ENCODE assay signal across 20 mouse cellular contexts in genomic region chr17:80796790-80797189, GRCm38 (mm10).
DNase-seq lines count a peak whose midpoint lies in the region; ATAC-seq and TF ChIP-seq lines count a peak whose summit lies in the region.
"Had no signal": no experiment of that assay in that cellular context is flagged by ENCODE, and none has a peak within 500 bp of the region (broad histone marks: within the 10 kb centered on the region; RNA-seq: fewer than 3 reads in every experiment).

No protein-coding gene starts in this region.

- no peak overlapping the region for H3K27ac ChIP-seq in cerebellum, adult 2 months (ENCODE audit: insufficient read depth, low read length)
- H3K27ac ChIP-seq in forebrain, embryonic 12.5 days = no peak overlapping the region
- H3K27ac ChIP-seq in heart, embryonic 11.5 days (ENCODE audit: low read depth, low read length) = no peak overlapping the region
- H3K27ac ChIP-seq: embryonic facial prominence, embryonic 12.5 days; forebrain, embryonic 13.5 days; hindbrain, embryonic 13.5 days; neural tube, embryonic 15.5 days had no signal

- H3K9ac ChIP-seq in forebrain, embryonic 12.5 days = no peak overlapping the region
- no peak overlapping the region for H3K9ac ChIP-seq in heart, embryonic 11.5 days (ENCODE audit: low read depth, low read length)
- H3K9ac ChIP-seq: embryonic facial prominence, embryonic 12.5 days; forebrain, embryonic 13.5 days; heart, embryonic 12.5 days; hindbrain, embryonic 13.5 days; neural tube, embryonic 15.5 days had no signal

- no peak overlapping the region for H3K4me2 ChIP-seq in forebrain, embryonic 12.5 days
- no peak overlapping the region for H3K4me2 ChIP-seq in heart, embryonic 11.5 days
- H3K4me2 ChIP-seq: embryonic facial prominence, embryonic 12.5 days; forebrain, embryonic 13.5 days; heart, embryonic 12.5 days; hindbrain, embryonic 13.5 days; midbrain, embryonic 11.5 days; neural tube, embryonic 15.5 days had no signal

- peaks cover 13% of the 10 kb centered on the region; the same call in 1 of the 2 replicates for H3K4me1 ChIP-seq in cerebellum, adult 2 months (ENCODE audit: control insufficient read depth, insufficient read depth, low read length)
- H3K4me1 ChIP-seq in forebrain, embryonic 12.5 days = peaks cover 7% of the 10 kb centered on the region
- peaks cover 5% of the 10 kb centered on the region for H3K4me1 ChIP-seq in heart, embryonic 11.5 days (ENCODE audit: control insufficient read depth, insufficient read depth, low read length)

- TF ChIP-seq POLR2A in cerebellum, adult 2 months (IDR thresholded peaks at IDR 0.05; ENCODE audit: borderline replicate concordance, insufficient read depth, low read length) = no peak

- H3K36me3 ChIP-seq in forebrain, embryonic 12.5 days (replicated peaks) = no peaks in the 10 kb centered on the region
- H3K36me3 ChIP-seq in heart, embryonic 11.5 days (ENCODE audit: control insufficient read depth, insufficient read depth, low read length) = no peaks in the 10 kb centered on the region
- H3K36me3 ChIP-seq: embryonic facial prominence, embryonic 12.5 days; heart, embryonic 12.5 days; hindbrain, embryonic 13.5 days; neural tube, embryonic 15.5 days had no signal

- H3K4me3 ChIP-seq in cerebellum, adult 2 months (replicated peaks; ENCODE audit: insufficient read depth, low read depth, low read length) = no peak overlapping the region
- no peak overlapping the region for H3K4me3 ChIP-seq in forebrain, embryonic 12.5 days (replicated peaks)
- no peak overlapping the region for H3K4me3 ChIP-seq in heart, embryonic 11.5 days (ENCODE audit: low read depth, low read length)
- H3K4me3 ChIP-seq: embryonic facial prominence, embryonic 12.5 days; erythroblast, embryonic 14.5 days; forebrain, embryonic 13.5 days; heart, embryonic 12.5 days; hindbrain, embryonic 13.5 days; neural tube, embryonic 15.5 days had no signal

- TF ChIP-seq CTCF in cerebellum, adult 2 months (IDR thresholded peaks at IDR 0.05; ENCODE audit: borderline replicate concordance, insufficient read depth, low read depth, low read length) = no peak

- peak; percentile 15 for DNase-seq in gastrocnemius, postnatal 10 days
- DNase-seq in gastrocnemius, postnatal 4 days (ENCODE audit: low spot score in 2 of 2) = no peak
- peak; percentile 80 for DNase-seq in Muller cell, postnatal 12 days (ENCODE audit: inconsistent ontology term)
- peak; percentile 67 to 78 for DNase-seq in cerebellum, adult 2 months
- DNase-seq in cerebellum, postnatal 25 days = peak; percentile 66 to 72
- DNase-seq in thymus, postnatal 4 days = no peak
- DNase-seq: heart, postnatal 10 days; kidney, adult 11 months; thymus, adult 18-20 months; thymus, postnatal 36 days had no signal

- H3K9me3 ChIP-seq in forebrain, embryonic 12.5 days = no peaks in the 10 kb centered on the region
- no peaks in the 10 kb centered on the region for H3K9me3 ChIP-seq in heart, embryonic 11.5 days (replicated peaks; ENCODE audit: control insufficient read depth, low read length)
- H3K9me3 ChIP-seq: embryonic facial prominence, embryonic 12.5 days; forebrain, embryonic 13.5 days; heart, embryonic 12.5 days; hindbrain, embryonic 13.5 days; neural tube, embryonic 15.5 days had no signal

- 17% methylated on average over 5 of the region's 5 CpGs for WGBS in cerebellum, adult 2 months
- 90% methylated on average over 5 of the region's 5 CpGs for WGBS in forebrain, embryonic 12.5 days
- 86% methylated on average over 5 of the region's 5 CpGs for WGBS in heart, embryonic 11.5 days (ENCODE audit: insufficient replicate concordance)

- no peaks in the 10 kb centered on the region for H3K27me3 ChIP-seq in cerebellum, adult 2 months (ENCODE audit: control insufficient read depth, insufficient read depth, low read length)
- H3K27me3 ChIP-seq in forebrain, embryonic 12.5 days = no peaks in the 10 kb centered on the region
- no peaks in the 10 kb centered on the region for H3K27me3 ChIP-seq in heart, embryonic 11.5 days (ENCODE audit: control insufficient read depth, insufficient read depth, low read length)
- H3K27me3 ChIP-seq: embryonic facial prominence, embryonic 12.5 days; forebrain, embryonic 13.5 days; heart, embryonic 12.5 days; hindbrain, embryonic 13.5 days; neural tube, embryonic 15.5 days; Patski had no signal

- ATAC-seq in forebrain, embryonic 12.5 days (ENCODE audit: low FRiP score) = no peak
- no peak for ATAC-seq in heart, embryonic 11.5 days (replicated peaks; ENCODE audit: insufficient number of reproducible peaks, low FRiP score, low TSS enrichment)
- ATAC-seq: forebrain, embryonic 13.5 days; Patski had no signal

Comparison
In these comparisons a context has a peak if more than half of its experiments do, and no peak if none do; other contexts are left out.
1. DNase-seq: peak in gastrocnemius, postnatal 10 days (single experiment), Muller cell, postnatal 12 days (single experiment), cerebellum, adult 2 months (2 of 2) and cerebellum, postnatal 25 days (2 of 2); none in gastrocnemius, postnatal 4 days (0 of 2) and thymus, postnatal 4 days (single experiment).